Mouse (Mus musculus): ENCODE data around the gene Wdr31. TPM values are rescaled to one million over a fixed set of nuclear protein-coding genes. Genes with fewer than 3 reads are reported as not detected.

Gene Wdr31
- polyA plus RNA-seq, 1 experiment from 2014 or later, result 17.3 TPM

DNA sequence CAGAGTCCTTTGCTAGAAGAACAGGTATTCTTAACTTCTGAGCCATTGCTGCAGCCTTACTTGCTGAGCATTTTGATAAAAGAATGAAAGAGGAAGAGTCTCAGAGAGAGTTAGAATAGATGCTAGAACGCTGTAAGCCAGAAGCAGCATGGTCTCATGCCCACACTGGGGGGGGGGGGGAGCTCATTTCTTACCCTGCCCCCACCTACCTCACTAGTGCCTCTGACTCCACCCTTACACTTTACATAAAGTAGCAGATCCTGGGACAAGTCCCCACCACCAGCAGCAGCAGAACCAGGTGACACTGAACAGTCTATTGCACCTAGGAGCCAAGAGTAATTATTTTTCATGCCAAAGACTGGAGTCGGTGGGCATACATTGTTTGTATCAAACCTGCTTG, 4.4 kb upstream of the Wdr31 start:
- H3K4me3 ChIP-seq (ENCODE audit: low read depth, low read length), result no peak overlapping the region
- peaks cover 5% of the 10 kb centered on the region; the same call in 1 of the 2 replicates for H3K27me3 ChIP-seq (ENCODE audit: control insufficient read depth, insufficient read depth, low read depth, low read length)
- H3K27ac ChIP-seq (ENCODE audit: low read length), result no peak overlapping the region
- no peak overlapping the region for H3K9ac ChIP-seq (ENCODE audit: low read depth, low read length)
- peaks cover 10% of the 10 kb centered on the region for H3K4me1 ChIP-seq (ENCODE audit: control insufficient read depth, insufficient read depth, low read length)
- H3K36me3 ChIP-seq (ENCODE audit: control insufficient read depth, insufficient read depth, low read length), result no peaks in the 10 kb centered on the region
- no peaks in the 10 kb centered on the region for H3K9me3 ChIP-seq (replicated peaks; ENCODE audit: control insufficient read depth, low read length, poor library complexity, severe bottlenecking)
- ATAC-seq, result no peak
- no peak overlapping the region for H3K4me2 ChIP-seq (ENCODE audit: low read length)
- WGBS, result 77% methylated on average over 2 of the region's 2 CpGs

DNA sequence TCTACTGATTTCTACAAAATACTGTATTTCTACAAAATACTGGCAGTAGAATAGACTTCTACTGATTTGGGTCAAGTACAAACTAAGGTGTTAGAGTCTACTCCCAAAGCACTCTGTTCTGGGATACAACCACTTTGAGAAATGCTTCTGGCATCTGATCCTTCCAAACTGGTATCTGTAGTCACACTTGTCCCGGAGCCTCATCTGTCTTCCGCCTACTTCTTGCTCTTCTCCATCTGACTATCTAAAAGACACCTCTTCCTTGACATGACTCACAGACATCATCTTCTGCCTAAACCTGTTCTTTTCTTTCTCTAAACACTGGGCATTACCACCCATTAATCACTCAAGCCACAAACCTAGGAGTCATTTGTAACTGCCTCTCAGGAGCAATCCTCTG, 1.4 kb upstream of the Wdr31 start:
- Histone ChIP-seq H3K9ac (ENCODE audit: low read depth, low read length) (no peak overlapping the region), H3K27ac (ENCODE audit: low read length) (no peak overlapping the region), H3K9me3 (replicated peaks; ENCODE audit: control insufficient read depth, low read length, poor library complexity, severe bottlenecking) (no peaks in the 10 kb centered on the region), H3K27me3 (ENCODE audit: control insufficient read depth, insufficient read depth, low read depth, low read length) (no peaks in the 10 kb centered on the region), H3K4me1 (ENCODE audit: control insufficient read depth, insufficient read depth, low read length) (peaks cover 4% of the 10 kb centered on the region), H3K4me2 (ENCODE audit: low read length) (no peak overlapping the region), H3K36me3 (ENCODE audit: control insufficient read depth, insufficient read depth, low read length) (peaks cover 3% of the 10 kb centered on the region; the same call in 1 of the 2 replicates), H3K4me3 (ENCODE audit: low read depth, low read length) (no peak overlapping the region)
- WGBS, result 98% methylated on average over 2 of the region's 2 CpGs
- ATAC-seq, result no peak

DNA sequence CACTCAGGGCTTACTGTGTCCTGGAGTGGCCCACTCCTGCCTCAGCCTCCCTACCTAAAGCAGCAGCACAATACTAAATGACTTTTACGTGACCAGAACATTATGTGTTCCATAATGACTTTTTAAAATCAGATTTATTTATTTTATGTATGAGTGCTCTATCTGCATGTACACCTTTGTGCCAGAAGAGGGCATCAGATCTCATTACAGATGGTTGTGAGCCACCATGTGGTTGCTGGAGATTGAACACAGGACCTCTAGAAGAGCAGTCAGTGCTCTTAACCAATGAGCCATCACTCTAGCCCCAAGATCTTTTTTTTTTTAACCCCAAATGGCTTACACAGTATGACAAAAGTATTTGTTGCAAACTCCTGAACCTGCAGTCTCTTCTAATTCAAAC, 2.5 kb downstream of the Wdr31 start:
- Histone ChIP-seq H3K9me3 (replicated peaks; ENCODE audit: control insufficient read depth, low read length, poor library complexity, severe bottlenecking) (no peaks in the 10 kb centered on the region), H3K4me1 (ENCODE audit: control insufficient read depth, insufficient read depth, low read length) (peaks cover 4% of the 10 kb centered on the region), H3K27ac (ENCODE audit: low read length) (no peak overlapping the region), H3K4me3 (ENCODE audit: low read depth, low read length) (no peak overlapping the region), H3K9ac (ENCODE audit: low read depth, low read length) (no peak overlapping the region), H3K27me3 (ENCODE audit: control insufficient read depth, insufficient read depth, low read depth, low read length) (no peaks in the 10 kb centered on the region), H3K36me3 (ENCODE audit: control insufficient read depth, insufficient read depth, low read length) (peaks cover 3% of the 10 kb centered on the region; the same call in 1 of the 2 replicates), H3K4me2 (ENCODE audit: low read length) (no peak overlapping the region)
- 94% methylated on average over 1 of the region's 1 CpGs for WGBS
- no peak for ATAC-seq

DNA sequence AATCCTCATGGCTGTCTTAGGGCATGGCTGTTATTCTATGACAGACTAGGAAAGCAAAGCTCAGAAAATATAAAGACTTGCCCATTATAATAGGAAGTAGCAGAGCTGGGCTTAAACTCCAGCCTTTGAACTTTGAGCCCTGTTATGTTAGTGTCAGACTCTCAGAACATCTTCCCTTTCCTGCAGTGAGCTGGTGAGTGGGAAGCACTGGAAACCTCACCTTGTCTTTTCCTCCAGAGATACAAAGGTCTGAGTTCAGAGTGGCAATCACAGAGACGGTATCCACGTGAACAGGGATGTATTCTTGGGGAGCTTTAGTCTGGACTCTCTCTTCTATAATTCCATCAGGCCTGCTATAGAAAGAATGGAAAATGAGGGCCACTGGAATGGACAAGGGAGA, 7.6 kb downstream of the Wdr31 start:
- no peak overlapping the region for H3K4me3 ChIP-seq (ENCODE audit: low read depth, low read length)
- WGBS, result 84% methylated on average over 2 of the region's 2 CpGs
- no peak for ATAC-seq
- H3K36me3 ChIP-seq (ENCODE audit: control insufficient read depth, insufficient read depth, low read length), result peaks cover 3% of the 10 kb centered on the region; the same call in 1 of the 2 replicates
- no peaks in the 10 kb centered on the region for H3K27me3 ChIP-seq (ENCODE audit: control insufficient read depth, insufficient read depth, low read depth, low read length)
- no peaks in the 10 kb centered on the region for H3K9me3 ChIP-seq (replicated peaks; ENCODE audit: control insufficient read depth, low read length, poor library complexity, severe bottlenecking)
- no peak overlapping the region for H3K27ac ChIP-seq (ENCODE audit: low read length)
- no peaks in the 10 kb centered on the region for H3K4me1 ChIP-seq (ENCODE audit: control insufficient read depth, insufficient read depth, low read length)
- H3K4me2 ChIP-seq (ENCODE audit: low read length), result no peak overlapping the region
- no peak overlapping the region for H3K9ac ChIP-seq (ENCODE audit: low read depth, low read length)

DNA sequence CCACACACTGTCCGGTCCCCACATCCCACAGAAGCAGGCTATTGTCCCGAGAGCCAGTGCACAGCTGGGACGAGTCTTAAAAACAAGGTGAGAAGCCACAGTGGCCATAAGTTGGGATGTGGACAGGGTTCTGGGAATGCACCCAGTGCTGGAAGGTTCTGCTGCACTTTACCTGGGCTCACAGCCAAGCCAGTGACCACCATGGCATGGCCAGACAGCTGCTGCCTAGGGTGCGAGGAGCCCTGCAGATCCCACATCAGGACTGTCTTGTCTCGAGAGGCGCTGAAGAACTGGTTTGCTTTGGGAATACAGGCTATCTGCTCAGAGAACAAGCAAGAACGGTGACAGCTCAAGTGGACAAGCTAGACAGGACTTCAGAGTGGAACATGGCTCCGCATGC, 10.3 kb downstream of the Wdr31 start:
- no peak for ATAC-seq
- no peak overlapping the region for H3K4me3 ChIP-seq (ENCODE audit: low read depth, low read length)
- no peaks in the 10 kb centered on the region for H3K27me3 ChIP-seq (ENCODE audit: control insufficient read depth, insufficient read depth, low read depth, low read length)
- H3K4me2 ChIP-seq (ENCODE audit: low read length), result no peak overlapping the region
- no peaks in the 10 kb centered on the region for H3K4me1 ChIP-seq (ENCODE audit: control insufficient read depth, insufficient read depth, low read length)
- no peaks in the 10 kb centered on the region for H3K9me3 ChIP-seq (replicated peaks; ENCODE audit: control insufficient read depth, low read length, poor library complexity, severe bottlenecking)
- 90% methylated on average over 8 of the region's 8 CpGs for WGBS
- H3K27ac ChIP-seq (ENCODE audit: low read length), result no peak overlapping the region
- no peak overlapping the region for H3K9ac ChIP-seq (ENCODE audit: low read depth, low read length)
- H3K36me3 ChIP-seq (ENCODE audit: control insufficient read depth, insufficient read depth, low read length), result peaks cover 5% of the 10 kb centered on the region; the same call in 1 of the 2 replicates

DNA sequence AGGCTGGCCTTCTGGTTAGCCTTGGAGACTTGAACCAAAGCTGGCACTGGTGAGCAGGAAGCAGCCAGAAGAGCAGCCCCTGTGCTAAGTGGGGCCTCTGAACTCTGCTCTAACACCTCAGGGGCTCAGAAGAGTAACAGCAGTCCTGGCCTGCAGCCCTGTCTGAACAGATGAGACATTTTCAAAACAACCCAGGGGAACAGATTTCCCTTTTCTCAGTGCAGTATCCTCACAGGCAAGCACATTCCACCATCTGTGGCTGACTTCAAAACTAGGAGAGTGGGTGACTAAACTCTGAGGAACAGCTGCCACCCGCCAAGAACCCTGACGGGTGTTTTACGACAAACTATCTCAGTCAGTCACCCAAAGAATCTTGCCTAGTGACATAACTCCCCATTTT, 11.6 kb downstream of the Wdr31 start:
- ATAC-seq, result no peak
- no peaks in the 10 kb centered on the region for H3K4me1 ChIP-seq (ENCODE audit: control insufficient read depth, insufficient read depth, low read length)

DNA sequence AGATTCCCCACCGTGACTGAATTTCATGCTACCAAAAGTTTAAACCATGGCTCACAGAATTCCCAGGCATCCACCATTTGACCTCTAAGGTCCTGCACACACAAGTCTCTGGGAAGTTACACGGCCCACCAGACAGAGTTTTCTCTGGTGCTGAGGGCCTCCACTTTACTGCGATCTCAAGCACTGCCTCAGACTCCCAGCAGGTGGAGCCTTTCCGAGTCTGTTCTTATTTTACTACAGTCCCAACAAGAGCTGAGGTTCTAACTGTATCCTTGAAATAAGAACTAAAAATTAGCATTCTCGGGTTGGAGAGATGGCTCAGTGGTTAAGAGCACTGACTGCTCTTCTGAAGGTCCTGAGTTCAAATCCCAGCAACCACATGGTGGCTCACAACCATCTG, 15.7 kb downstream of the Wdr31 start:
- H3K4me3 ChIP-seq (ENCODE audit: low read depth, low read length), result no peak overlapping the region
- no peak overlapping the region for H3K9ac ChIP-seq (ENCODE audit: low read depth, low read length)
- 62% methylated on average over 5 of the region's 5 CpGs for WGBS
- H3K4me1 ChIP-seq (ENCODE audit: control insufficient read depth, insufficient read depth, low read length), result no peaks in the 10 kb centered on the region
- no peaks in the 10 kb centered on the region for H3K27me3 ChIP-seq (ENCODE audit: control insufficient read depth, insufficient read depth, low read depth, low read length)
- H3K4me2 ChIP-seq (ENCODE audit: low read length), result no peak overlapping the region
- ATAC-seq, result no peak
- H3K9me3 ChIP-seq (replicated peaks; ENCODE audit: control insufficient read depth, low read length, poor library complexity, severe bottlenecking), result no peaks in the 10 kb centered on the region
- no peak overlapping the region for H3K27ac ChIP-seq (ENCODE audit: low read length)
- 0 out of 2 replicates have a peak, but pooled peaks cover 2% of the 10 kb centered on the region for H3K36me3 ChIP-seq (ENCODE audit: control insufficient read depth, insufficient read depth, low read length)

More for the DNA sequence above, 11.6 kb downstream of the Wdr31 start:
- Histone ChIP-seq H3K4me3 (ENCODE audit: low read depth, low read length) (no peak overlapping the region), H3K9me3 (replicated peaks; ENCODE audit: control insufficient read depth, low read length, poor library complexity, severe bottlenecking) (no peaks in the 10 kb centered on the region), H3K27me3 (ENCODE audit: control insufficient read depth, insufficient read depth, low read depth, low read length) (no peaks in the 10 kb centered on the region), H3K9ac (ENCODE audit: low read depth, low read length) (no peak overlapping the region), H3K36me3 (ENCODE audit: control insufficient read depth, insufficient read depth, low read length) (peaks cover 5% of the 10 kb centered on the region; the same call in 1 of the 2 replicates), H3K4me2 (ENCODE audit: low read length) (no peak overlapping the region), H3K27ac (ENCODE audit: low read length) (no peak overlapping the region)
- WGBS, result 92% methylated on average over 3 of the region's 3 CpGs

DNA sequence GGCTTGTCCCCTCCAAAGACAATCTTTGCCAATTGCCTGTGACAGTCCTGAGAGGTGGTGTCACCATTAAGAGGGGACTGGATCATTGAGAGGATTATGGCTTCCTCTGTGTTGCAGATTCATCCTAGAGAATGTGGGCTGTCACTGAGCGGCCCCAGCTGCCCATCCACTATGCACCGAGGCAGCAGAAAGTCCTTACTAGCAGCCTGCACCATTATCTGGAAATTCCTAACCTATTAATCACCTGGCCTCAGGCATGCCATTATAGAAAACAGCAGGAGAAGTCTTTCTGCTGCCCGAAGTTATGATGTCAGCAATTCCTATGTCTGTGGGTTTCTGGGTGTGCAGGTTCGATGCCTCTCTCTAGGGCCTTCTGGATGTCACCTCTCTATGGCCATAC, 29.7 kb downstream of the Wdr31 start:
- no peak for ATAC-seq
- no peak overlapping the region for H3K4me3 ChIP-seq (ENCODE audit: low read depth, low read length)
- no peak overlapping the region for H3K27ac ChIP-seq (ENCODE audit: low read length)
- no peak overlapping the region for H3K4me2 ChIP-seq (ENCODE audit: low read length)
- no peaks in the 10 kb centered on the region for H3K36me3 ChIP-seq (ENCODE audit: control insufficient read depth, insufficient read depth, low read length)
- H3K4me1 ChIP-seq (ENCODE audit: control insufficient read depth, insufficient read depth, low read length), result no peaks in the 10 kb centered on the region
- no peaks in the 10 kb centered on the region for H3K9me3 ChIP-seq (replicated peaks; ENCODE audit: control insufficient read depth, low read length, poor library complexity, severe bottlenecking)
- no peaks in the 10 kb centered on the region for H3K27me3 ChIP-seq (ENCODE audit: control insufficient read depth, insufficient read depth, low read depth, low read length)
- H3K9ac ChIP-seq (ENCODE audit: low read depth, low read length), result no peak overlapping the region
- WGBS, result 84% methylated on average over 4 of the region's 4 CpGs

DNA sequence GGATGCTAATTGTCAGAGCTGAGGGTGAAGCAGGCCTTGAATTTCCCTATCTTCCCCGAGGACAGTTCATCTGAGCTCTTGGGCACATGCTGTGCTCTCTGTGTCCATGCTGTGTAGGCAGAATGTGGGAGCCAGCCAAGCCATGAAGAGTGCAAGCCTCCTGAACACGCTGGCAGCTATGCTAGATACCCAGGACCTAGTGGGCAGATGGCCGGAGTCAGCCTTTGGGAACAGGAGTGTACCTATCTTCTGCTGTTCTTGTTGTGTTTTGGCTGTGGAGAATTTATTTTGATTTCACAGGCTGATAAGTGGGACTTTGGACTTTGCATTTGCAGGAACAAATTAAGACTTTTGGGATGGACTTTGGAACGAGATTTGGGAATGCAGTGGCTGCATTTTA, 30.2 kb downstream of the Wdr31 start:
- no peaks in the 10 kb centered on the region for H3K27me3 ChIP-seq (ENCODE audit: control insufficient read depth, insufficient read depth, low read depth, low read length)
- no peak overlapping the region for H3K27ac ChIP-seq (ENCODE audit: low read length)
- no peak overlapping the region for H3K9ac ChIP-seq (ENCODE audit: low read depth, low read length)
- H3K36me3 ChIP-seq (ENCODE audit: control insufficient read depth, insufficient read depth, low read length), result no peaks in the 10 kb centered on the region
- H3K9me3 ChIP-seq (replicated peaks; ENCODE audit: control insufficient read depth, low read length, poor library complexity, severe bottlenecking), result no peaks in the 10 kb centered on the region
- no peaks in the 10 kb centered on the region for H3K4me1 ChIP-seq (ENCODE audit: control insufficient read depth, insufficient read depth, low read length)
- no peak overlapping the region for H3K4me3 ChIP-seq (ENCODE audit: low read depth, low read length)
- WGBS, result 75% methylated on average over 4 of the region's 4 CpGs
- no peak overlapping the region for H3K4me2 ChIP-seq (ENCODE audit: low read length)
- no peak for ATAC-seq
